Mouse (Mus musculus) neural tube, embryonic 11.5 days (tissue): ENCODE measurements around the gene Yif1a. TPM values are rescaled to one million over a fixed set of nuclear protein-coding genes. Genes with fewer than 3 reads are reported as not detected.

Source experiments
- ATAC-seq: fragments of 200-750 bp; cut with Nextera tagmentation; 2 replicates; pipeline ENCODE4 v1.8.0; 2017; ENCODE audit warnings: moderate number of reproducible peaks, mild to moderate bottlenecking, moderate TSS enrichment, moderate library complexity; ENCODE audit not compliant: insufficient read depth, low FRiP score, low TSS enrichment
- DNase-seq: peaks from one replicate; pipeline ENCODE4 v3.0.0-alpha.2; 2015; ENCODE audit warnings: low spot score
- H3K27ac ChIP-seq: fragments of 300-500 bp; sonication (generic); 2 replicates; pipeline ENCODE4 v1.5.1; 2014; ENCODE audit warnings: low read depth, mild to moderate bottlenecking, low read length
- H3K27me3 ChIP-seq: fragments of 300-500 bp; sonication (generic); 2 replicates; pipeline ENCODE4 v1.6.1; 2014; ENCODE audit warnings: mild to moderate bottlenecking, low read length, mixed read lengths; ENCODE audit not compliant: control insufficient read depth, insufficient read depth
- H3K36me3 ChIP-seq: fragments of 300-500 bp; sonication (generic); 2 replicates; pipeline ENCODE4 v1.6.1; 2014; ENCODE audit warnings: mild to moderate bottlenecking, low read length, moderate library complexity, mixed read lengths; ENCODE audit not compliant: control insufficient read depth, insufficient read depth
- H3K4me1 ChIP-seq: fragments of 300-500 bp; sonication (generic); 2 replicates; pipeline ENCODE4 v1.6.1; 2014; ENCODE audit warnings: low read length, mixed read lengths; ENCODE audit not compliant: control insufficient read depth, insufficient read depth
- H3K4me2 ChIP-seq: fragments of 300-500 bp; sonication (generic); 2 replicates; pipeline ENCODE4 v1.6.1; 2014; ENCODE audit warnings: low read depth, mild to moderate bottlenecking, moderate library complexity
- H3K4me3 ChIP-seq: fragments of 300-500 bp; sonication (generic); 2 replicates; pipeline ENCODE4 v1.5.1; 2014; ENCODE audit warnings: low read depth, low read length
- H3K9ac ChIP-seq: fragments of 300-500 bp; sonication (generic); 2 replicates; pipeline ENCODE4 v1.6.1; 2014; ENCODE audit warnings: mild to moderate bottlenecking, low read length
- H3K9me3 ChIP-seq: fragments of 300-500 bp; sonication (generic); 2 replicates; pipeline ENCODE4 v1.6.1; 2016; ENCODE audit warnings: low read length; ENCODE audit not compliant: control insufficient read depth
- WGBS: fragments of 180-500 bp; shearing (Covaris S2); extraction: QIAGEN DNeasy Blood & Tissue Kit; methylation state at CpG from one replicate; pipeline ENCODE4 v1.1.7; 2014; 5-methylcytosine and 5-hydroxymethylcytosine counted together
- polyA plus RNA-seq: library from polyadenylated mRNA; unstranded; fragments of >200 nt; fragmentation: Nextera tagmentation; extraction: Ambion mirVana; gene quantifications from 2 replicates; pipeline ENCODE4 v1.2.1, GENCODE M21; 2014

Yif1a gene
- polyA plus RNA-seq, 1 experiment from 2014 or later, result 88.0 TPM

- peaks cover 7% of the 10 kb centered on the region for H3K27me3 ChIP-seq
- ATAC-seq (no peak), DNase-seq (peak; percentile 7)
- H3K27ac ChIP-seq, result no peak overlapping the region
- no peak overlapping the region for H3K4me3 ChIP-seq
- H3K4me2 ChIP-seq, result no peak overlapping the region
- H3K36me3 ChIP-seq, result no peaks in the 10 kb centered on the region
- WGBS, result 21% methylated on average over 16 of the region's 16 CpGs
- no peaks in the 10 kb centered on the region for H3K9me3 ChIP-seq
- H3K9ac ChIP-seq, result 0 out of 2 replicates have a peak overlapping the region, but pooled peaks have one; percentile 20
- H3K4me1 ChIP-seq, result 0 out of 2 replicates have a peak, but pooled peaks cover 12% of the 10 kb centered on the region
These were observed 30.2 kb upstream of the Yif1a start for GRCm38 (mm10) chr19:5057876-5058775.

- Histone ChIP-seq H3K4me1 (0 out of 2 replicates have a peak, but pooled peaks cover 12% of the 10 kb centered on the region), H3K27me3 (no peaks in the 10 kb centered on the region; the same call in 1 of the 2 replicates), H3K9ac (peak overlapping the region; percentile 20; the same call in 1 of the 2 replicates), H3K27ac (no peak overlapping the region), H3K36me3 (no peaks in the 10 kb centered on the region), H3K9me3 (no peaks in the 10 kb centered on the region), H3K4me2 (no peak overlapping the region), H3K4me3 (no peak overlapping the region)
- DNase-seq, result no peak
- 17% methylated on average over 10 of the region's 10 CpGs for WGBS
- ATAC-seq, result no peak
These were observed 29.3 kb upstream of the Yif1a start for GRCm38 (mm10) chr19:5058801-5059771.

GRCm38 (mm10) chr19:5060365-5061330, 27.7 kb upstream of the Yif1a start:
- WGBS, result 39% methylated on average over 5 of the region's 5 CpGs
- no peak overlapping the region for H3K4me2 ChIP-seq
- 0 out of 2 replicates have a peak, but pooled peaks cover 2% of the 10 kb centered on the region for H3K27me3 ChIP-seq
- H3K9me3 ChIP-seq, result no peaks in the 10 kb centered on the region
- 0 out of 2 replicates have a peak, but pooled peaks cover 12% of the 10 kb centered on the region for H3K4me1 ChIP-seq
- H3K9ac ChIP-seq, result no peak overlapping the region
- DNase-seq (no peak), ATAC-seq (no peak)
- no peak overlapping the region for H3K4me3 ChIP-seq
- H3K27ac ChIP-seq, result no peak overlapping the region
- no peaks in the 10 kb centered on the region for H3K36me3 ChIP-seq

DNA sequence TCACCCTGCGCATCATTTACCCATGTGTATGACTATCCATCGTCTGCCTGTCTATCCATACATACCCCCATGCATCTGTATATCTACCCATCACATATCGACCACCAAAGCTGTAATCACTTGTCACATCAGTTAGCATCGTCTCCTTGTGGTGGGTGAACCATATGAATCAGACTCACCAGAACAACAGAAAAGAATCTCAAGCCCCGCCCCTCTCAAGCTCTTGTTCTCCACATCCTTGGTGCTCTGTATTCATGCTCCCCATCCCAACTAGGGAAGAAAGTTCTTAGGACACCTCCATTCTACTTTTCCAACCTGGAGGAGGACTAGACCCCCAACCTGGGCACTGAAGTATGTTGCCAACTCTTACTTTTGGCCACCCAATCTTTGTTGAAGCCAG, 26.3 kb upstream of the Yif1a start:
- Histone ChIP-seq H3K27ac (no peak overlapping the region), H3K4me3 (no peak overlapping the region), H3K36me3 (no peaks in the 10 kb centered on the region), H3K9me3 (no peaks in the 10 kb centered on the region), H3K27me3 (peaks cover 5% of the 10 kb centered on the region; the same call in 1 of the 2 replicates), H3K4me2 (no peak overlapping the region), H3K9ac (no peak overlapping the region), H3K4me1 (peaks cover 13% of the 10 kb centered on the region; the same call in 1 of the 2 replicates)
- ATAC-seq (no peak), DNase-seq (no peak)
- 83% methylated on average over 5 of the region's 5 CpGs for WGBS

- 76% methylated on average over 6 of the region's 6 CpGs for WGBS
- ATAC-seq (no peak), DNase-seq (no peak)
- H3K9me3 ChIP-seq, result no peaks in the 10 kb centered on the region
- H3K4me2 ChIP-seq, result no peak overlapping the region
- no peak overlapping the region for H3K9ac ChIP-seq
- H3K27ac ChIP-seq, result no peak overlapping the region
- no peak overlapping the region for H3K4me3 ChIP-seq
- peaks cover 17% of the 10 kb centered on the region; the same call in 1 of the 2 replicates for H3K4me1 ChIP-seq
- peaks cover 7% of the 10 kb centered on the region; the same call in 1 of the 2 replicates for H3K27me3 ChIP-seq
- no peaks in the 10 kb centered on the region for H3K36me3 ChIP-seq
These were observed 25.9 kb upstream of the Yif1a start for GRCm38 (mm10) chr19:5062446-5062845.

DNA sequence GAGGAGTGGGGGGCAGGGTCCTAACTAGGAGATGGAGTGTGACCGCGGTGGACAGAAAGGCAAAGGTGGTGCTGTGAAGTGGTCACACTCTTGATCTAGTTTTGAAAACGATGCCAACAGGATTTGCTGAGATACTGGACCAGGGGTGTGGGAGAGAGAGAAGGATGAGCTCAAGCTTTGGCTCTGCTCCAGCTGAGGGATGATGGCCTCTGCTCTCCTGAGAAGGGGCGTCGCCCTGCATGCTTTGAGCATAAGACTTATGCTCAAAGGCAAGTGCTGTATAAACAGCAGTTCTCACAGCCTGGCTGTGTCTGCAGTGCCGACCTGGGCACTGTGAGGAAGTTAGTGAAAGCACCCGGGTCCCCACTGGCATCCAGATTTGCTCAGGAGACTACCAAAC, 23.2 kb upstream of the Yif1a start:
- WGBS, result 67% methylated on average over 7 of the region's 7 CpGs
- Histone ChIP-seq H3K4me1 (peaks cover 20% of the 10 kb centered on the region), H3K9me3 (no peaks in the 10 kb centered on the region), H3K9ac (no peak overlapping the region), H3K36me3 (no peaks in the 10 kb centered on the region), H3K27ac (no peak overlapping the region), H3K4me2 (no peak overlapping the region), H3K4me3 (no peak overlapping the region), H3K27me3 (peaks cover 31% of the 10 kb centered on the region)
- no peak for DNase-seq
- ATAC-seq, result no peak

GRCm38 (mm10) chr19:5067040-5067799, 21.1 kb upstream of the Yif1a start:
- DNase-seq, result no peak
- no peak for ATAC-seq
- peak overlapping the region; percentile 42 for H3K4me3 ChIP-seq
- no peaks in the 10 kb centered on the region for H3K36me3 ChIP-seq
- H3K4me1 ChIP-seq, result peaks cover 33% of the 10 kb centered on the region
- peak overlapping the region; percentile 44; the same call in 1 of the 2 replicates for H3K27ac ChIP-seq
- H3K4me2 ChIP-seq, result peak overlapping the region; percentile 74
- H3K9me3 ChIP-seq, result no peaks in the 10 kb centered on the region
- peaks cover 35% of the 10 kb centered on the region for H3K27me3 ChIP-seq
- peak overlapping the region; percentile 60 for H3K9ac ChIP-seq
- WGBS, result 10% methylated on average over 15 of the region's 15 CpGs
